Mouse (Mus musculus) liver, postnatal 0 days (tissue): ENCODE results near the gene Zzz3. TPM values are rescaled to one million over a fixed set of nuclear protein-coding genes. Genes with fewer than 3 reads are reported as not detected.

Source experiments
- ATAC-seq: fragments of 200-750 bp; cut with Nextera tagmentation; 2 replicates; pipeline ENCODE4 v1.8.0; 2017; ENCODE audit warnings: mild to moderate bottlenecking, moderate library complexity
- DNase-seq: peaks from one replicate; pipeline ENCODE4 v3.0.0-alpha.2; 2016
- H3K27ac ChIP-seq: fragments of 300-500 bp; sonication (generic); 2 replicates; pipeline ENCODE4 v1.5.1; 2014; ENCODE audit warnings: antibody characterized with exemption, moderate library complexity, mild to moderate bottlenecking, low read depth
- H3K27me3 ChIP-seq: fragments of 300-500 bp; sonication (generic); 2 replicates; pipeline ENCODE4 v1.6.1; 2014; ENCODE audit warnings: low read length, control low read depth, mixed read lengths; ENCODE audit not compliant: insufficient read depth
- H3K36me3 ChIP-seq: fragments of 300-500 bp; sonication (generic); replicated peaks from 2 replicates; pipeline ENCODE4 v1.6.1; 2014; ENCODE audit warnings: mild to moderate bottlenecking, control low read depth, low read length, moderate library complexity, mixed read lengths; ENCODE audit not compliant: insufficient read depth
- H3K4me1 ChIP-seq: fragments of 300-500 bp; sonication (generic); 2 replicates; pipeline ENCODE4 v1.6.1; 2014; ENCODE audit warnings: antibody characterized with exemption, mild to moderate bottlenecking, control low read depth; ENCODE audit not compliant: insufficient read depth
- H3K4me2 ChIP-seq: fragments of 300-500 bp; sonication (generic); 2 replicates; pipeline ENCODE4 v1.6.1; 2014; ENCODE audit warnings: low read depth, mild to moderate bottlenecking, low read length, moderate library complexity, mixed read lengths
- H3K4me3 ChIP-seq: fragments of 300-500 bp; sonication (generic); 2 replicates; pipeline ENCODE4 v1.5.1; 2014; ENCODE audit warnings: low read depth, low read length
- H3K9ac ChIP-seq: fragments of 300-500 bp; sonication (generic); replicated peaks from 2 replicates; pipeline ENCODE4 v1.6.1; 2014; ENCODE audit warnings: mild to moderate bottlenecking, moderate library complexity
- H3K9me3 ChIP-seq: fragments of 300-500 bp; sonication (generic); 2 replicates; pipeline ENCODE4 v1.6.1; 2016; ENCODE audit warnings: mild to moderate bottlenecking, control low read depth, low read length, mixed read lengths
- CTCF ChIP-seq: sonication (generic); IDR thresholded peaks from 2 replicates; pipeline ENCODE4 v1.5.1; 2016; ENCODE audit warnings: antibody characterized with exemption, low read depth
- EP300 ChIP-seq: IDR thresholded peaks from 2 replicates; pipeline ENCODE4 v1.6.1; 2016; ENCODE audit warnings: antibody characterized with exemption, low read depth, mild to moderate bottlenecking
- WGBS: fragments of 180-500 bp; shearing (Covaris S2); extraction: QIAGEN DNeasy Blood & Tissue Kit; methylation state at CpG from one replicate; pipeline ENCODE4 v1.1.7; 2014; ENCODE audit not compliant: insufficient replicate concordance; 5-methylcytosine and 5-hydroxymethylcytosine counted together
- polyA plus RNA-seq: library from polyadenylated mRNA; unstranded; fragments of >200 nt; fragmentation: Nextera tagmentation; extraction: Ambion mirVana; gene quantifications from 2 replicates; pipeline ENCODE4 v1.2.1, GENCODE M21; 2015

Zzz3 gene
- polyA plus RNA-seq, 1 experiment from 2014 or later: 11.4 TPM

GRCm38 (mm10) chr3:152359151-152359550 lies 36.1 kb upstream of the Zzz3 start:
- no peaks in the 10 kb centered on the region for H3K9me3 ChIP-seq
- DNase-seq (no peak), ATAC-seq (no peak)
- H3K27ac ChIP-seq: no peak overlapping the region
- H3K4me3 ChIP-seq: no peak overlapping the region
- H3K36me3 ChIP-seq: peaks cover 33% of the 10 kb centered on the region
- TF ChIP-seq CTCF (no peak), EP300 (no peak)
- no peak overlapping the region for H3K9ac ChIP-seq
- WGBS: 83% methylated on average over 7 of the region's 7 CpGs
- H3K4me2 ChIP-seq: no peak overlapping the region
- H3K27me3 ChIP-seq: no peaks in the 10 kb centered on the region
- peaks cover 13% of the 10 kb centered on the region for H3K4me1 ChIP-seq

GRCm38 (mm10) chr3:152364181-152364580 lies 31.1 kb upstream of the Zzz3 start:
- 75% methylated on average over 2 of the region's 2 CpGs for WGBS

GRCm38 (mm10) chr3:152376063-152376462 lies 19.2 kb upstream of the Zzz3 start:
- Histone ChIP-seq H3K4me2 (no peak overlapping the region), H3K27me3 (no peaks in the 10 kb centered on the region), H3K4me3 (no peak overlapping the region), H3K4me1 (no peaks in the 10 kb centered on the region), H3K9ac (no peak overlapping the region), H3K9me3 (no peaks in the 10 kb centered on the region), H3K36me3 (peaks cover 72% of the 10 kb centered on the region), H3K27ac (no peak overlapping the region)
- TF ChIP-seq CTCF (no peak), EP300 (no peak)
- 87% methylated on average over 4 of the region's 4 CpGs for WGBS
- no peak for DNase-seq
- no peak for ATAC-seq

More at GRCm38 (mm10) chr3:152364181-152364580, 31.1 kb upstream of the Zzz3 start:
- ATAC-seq (peak; percentile 80), DNase-seq (no peak)
- Histone ChIP-seq H3K4me3 (no peak overlapping the region), H3K4me1 (no peaks in the 10 kb centered on the region), H3K9ac (no peak overlapping the region), H3K27me3 (no peaks in the 10 kb centered on the region), H3K27ac (0 out of 2 replicates have a peak overlapping the region, but pooled peaks have one; percentile 29), H3K4me2 (no peak overlapping the region), H3K36me3 (peaks cover 65% of the 10 kb centered on the region), H3K9me3 (no peaks in the 10 kb centered on the region)
- TF ChIP-seq EP300 (no peak), CTCF (no peak)

GRCm38 (mm10) chr3:152384106-152384505 lies 11.2 kb upstream of the Zzz3 start:
- no peak overlapping the region for H3K4me2 ChIP-seq
- no peak overlapping the region for H3K27ac ChIP-seq
- no peak overlapping the region for H3K4me3 ChIP-seq
- TF ChIP-seq CTCF (no peak), EP300 (no peak)
- H3K27me3 ChIP-seq: no peaks in the 10 kb centered on the region
- H3K9me3 ChIP-seq: no peaks in the 10 kb centered on the region
- no peaks in the 10 kb centered on the region for H3K4me1 ChIP-seq
- H3K9ac ChIP-seq: no peak overlapping the region
- peaks cover 50% of the 10 kb centered on the region for H3K36me3 ChIP-seq
- DNase-seq (no peak), ATAC-seq (no peak)
- 79% methylated on average over 11 of the region's 11 CpGs for WGBS

GRCm38 (mm10) chr3:152396278-152396987 lies 1.2 kb downstream of the Zzz3 start:
- peak; percentile 87 for ATAC-seq
- under 1% methylated on average over 66 of the region's 102 CpGs for WGBS
- H3K27me3 ChIP-seq: no peaks in the 10 kb centered on the region
- no peaks in the 10 kb centered on the region for H3K9me3 ChIP-seq
- peak; percentile 98 for DNase-seq
- H3K27ac ChIP-seq: peak overlapping the region; percentile 100
- H3K9ac ChIP-seq: peak overlapping the region; percentile 87
- H3K36me3 ChIP-seq: peaks cover 3% of the 10 kb centered on the region; the same call in 1 of the 2 replicates
- H3K4me1 ChIP-seq: peaks cover 35% of the 10 kb centered on the region
- H3K4me3 ChIP-seq: peak overlapping the region; percentile 72
- TF ChIP-seq EP300: peak; percentile 78
- TF ChIP-seq CTCF: 0 out of 2 replicates have a peak, but pooled peaks have one; percentile 6
- peak overlapping the region; percentile 94 for H3K4me2 ChIP-seq

GRCm38 (mm10) chr3:152396988-152397314 lies 1.7 kb downstream of the Zzz3 start:
- Histone ChIP-seq H3K9me3 (no peaks in the 10 kb centered on the region), H3K9ac (peak overlapping the region; percentile 87), H3K27ac (peak overlapping the region; percentile 100), H3K4me1 (peaks cover 40% of the 10 kb centered on the region), H3K4me3 (peak overlapping the region; percentile 72), H3K27me3 (no peaks in the 10 kb centered on the region), H3K4me2 (peak overlapping the region; percentile 94), H3K36me3 (no peaks in the 10 kb centered on the region)
- ATAC-seq: no peak
- TF ChIP-seq CTCF: no peak
- no peak for TF ChIP-seq EP300
- DNase-seq: no peak
- under 1% methylated on average over 10 of the region's 10 CpGs for WGBS
